Comparison of ENCODE assay signal across 8 mouse cellular contexts in genomic region chr4:137164429-137164828, GRCm38 (mm10).
DNase-seq lines count a peak whose midpoint lies in the region; ATAC-seq lines count a peak whose summit lies in the region.

No protein-coding gene starts in this region.

- intact Hi-C loops in gastrocnemius, postnatal 36 days (cut with DNase I) = loop anchor here (5.0 kb wide), 2 partner anchors 87 to 123 kb away; no protein-coding TSS in a partner anchor
- intact Hi-C loops in left cerebral cortex, postnatal 25 days (cut with DNase I) = loop anchor here (1.0 to 5.0 kb wide), 3 partner anchors 87 to 144 kb away; no protein-coding TSS in a partner anchor

- WGBS in intestine, embryonic 15.5 days = 2% methylated on average over 12 of the region's 12 CpGs
- 3% methylated on average over 12 of the region's 12 CpGs for WGBS in midbrain, embryonic 10.5 days

- DNase-seq in adrenal gland, adult 2 months = peak; percentile 87
- peak; percentile 84 for DNase-seq in embryo, embryonic 11 days
- DNase-seq in gastrocnemius, postnatal 36 days = peak; percentile 63 to 75
- DNase-seq in left cerebral cortex, postnatal 25 days (ENCODE audit: low spot score in 2 of 2) = peak; percentile 80 to 89
- peak; percentile 76 for DNase-seq in midbrain, embryonic 10.5 days (ENCODE audit: low spot score)
- peak; percentile 73 for DNase-seq in skeletal muscle tissue, adult 2 months (ENCODE audit: low read depth, low spot score)

- H3K27me3 ChIP-seq in intestine, embryonic 15.5 days (replicated peaks) = peaks cover 12% of the 10 kb centered on the region; the same call in 1 of the 2 replicates
- H3K27me3 ChIP-seq in midbrain, embryonic 10.5 days (ENCODE audit: low read depth, poor library complexity, severe bottlenecking) = peaks cover 36% of the 10 kb centered on the region

- H3K9me3 ChIP-seq in intestine, embryonic 15.5 days = no peaks in the 10 kb centered on the region
- no peaks in the 10 kb centered on the region for H3K9me3 ChIP-seq in midbrain, embryonic 10.5 days (replicated peaks)

- no peak overlapping the region for H3K27ac ChIP-seq in intestine, embryonic 15.5 days
- H3K27ac ChIP-seq in midbrain, embryonic 10.5 days (replicated peaks) = no peak overlapping the region

- H3K4me3 ChIP-seq in intestine, embryonic 15.5 days (replicated peaks) = peak overlapping the region; percentile 36
- H3K4me3 ChIP-seq in midbrain, embryonic 10.5 days = peak overlapping the region; percentile 37

- ATAC-seq in intestine, embryonic 15.5 days = peak; percentile 84
- no peak for ATAC-seq in inflammation-experienced regulatory T-cells, adult 6 months

- peaks cover 2% of the 10 kb centered on the region; the same call in 1 of the 2 replicates for H3K4me1 ChIP-seq in intestine, embryonic 15.5 days (replicated peaks)
- H3K4me1 ChIP-seq in midbrain, embryonic 10.5 days = peaks cover 8% of the 10 kb centered on the region

- H3K9ac ChIP-seq in intestine, embryonic 15.5 days = peak overlapping the region; percentile 24

- H3K36me3 ChIP-seq in intestine, embryonic 15.5 days = no peaks in the 10 kb centered on the region
- H3K36me3 ChIP-seq in midbrain, embryonic 10.5 days = no peaks in the 10 kb centered on the region

- peak overlapping the region; percentile 63 for H3K4me2 ChIP-seq in intestine, embryonic 15.5 days (replicated peaks)
